Mouse (Mus musculus) kidney, postnatal 36 days (tissue): ENCODE results near the gene Tnnc1.

ENCODE experiments used
- DNase-seq, 2 experiments: peaks; one replicate each; pipeline ENCODE4 v3.0.0; 2021 to 2022; ENCODE audit warnings: mixed read lengths in 2 of 2

The Tnnc1 gene

GRCm38 (mm10) chr14:31208084-31208483, at the start of gene Tnnc1:
TSS of gene Tnnc1 (plus strand) at chr14:31208312.
- DNase-seq: no peak

- no peak for DNase-seq
Measured at GRCm38 (mm10) chr14:31160196-31161150, 47.6 kb upstream of the Tnnc1 start.

DNA sequence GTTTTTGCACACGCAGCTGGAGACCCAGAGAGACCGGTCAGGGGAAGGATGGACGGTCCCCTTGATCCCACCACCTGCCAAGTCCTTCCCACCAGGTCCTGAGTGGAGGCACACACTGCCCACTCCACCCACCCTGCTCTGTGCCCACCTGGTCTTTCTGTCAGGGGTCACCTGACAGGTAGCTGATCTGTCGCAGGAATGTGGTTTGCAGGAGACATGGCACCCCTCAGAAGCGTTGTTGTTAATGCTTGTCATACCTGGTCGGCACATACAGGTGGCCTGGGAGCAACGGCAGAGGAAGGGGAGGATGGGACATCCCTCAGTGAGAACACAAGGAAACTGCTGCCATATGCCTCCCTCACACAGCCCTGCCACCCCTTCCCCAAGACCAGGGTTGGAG, 46.9 kb upstream of the Tnnc1 start:
- DNase-seq: no peak

DNA sequence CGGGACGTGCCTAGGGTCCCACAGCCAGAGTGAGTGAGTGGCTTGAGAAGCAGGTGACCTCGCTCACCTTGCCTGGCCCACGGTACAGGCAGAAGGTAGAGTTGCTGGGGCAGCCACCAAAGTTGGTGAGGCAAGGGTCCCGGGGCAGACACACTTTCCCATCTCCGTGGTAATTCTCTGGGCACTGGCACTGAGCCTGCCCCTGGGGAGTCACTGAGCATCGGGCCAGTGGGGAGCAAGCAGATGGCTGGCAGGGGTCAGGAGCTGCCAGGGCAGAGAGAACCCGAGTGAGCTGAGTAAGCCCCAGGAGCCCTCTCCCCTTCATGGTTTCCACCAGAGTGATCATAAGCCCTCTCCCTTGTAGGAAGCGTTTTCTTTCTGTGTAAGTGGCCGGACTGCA, 46.5 kb upstream of the Tnnc1 start:
- DNase-seq: no peak

DNA sequence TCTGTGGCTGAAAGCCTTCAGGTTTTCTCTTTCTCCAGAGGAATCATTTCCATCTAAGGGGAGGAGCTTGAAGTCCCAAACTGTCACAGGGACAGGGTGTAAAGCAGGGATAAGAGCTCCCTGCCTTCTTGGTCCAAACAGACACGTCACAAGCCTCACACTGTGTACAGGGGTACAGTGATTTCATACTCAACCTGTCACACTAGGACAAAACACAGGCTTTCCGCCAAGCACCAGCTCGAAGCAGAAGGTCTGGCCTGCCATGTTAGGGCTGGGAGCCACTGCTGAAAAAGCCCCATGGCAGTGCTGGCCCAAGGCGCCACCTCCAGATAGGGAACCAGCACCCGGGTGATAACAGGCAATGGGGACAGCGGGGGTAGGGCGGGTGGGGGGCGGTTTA, 44.0 kb upstream of the Tnnc1 start:
- DNase-seq: no peak

GRCm38 (mm10) chr14:31165010-31165409, 43.1 kb upstream of the Tnnc1 start:
- peak in 1 of 2 experiments; percentile 49 for DNase-seq

GRCm38 (mm10) chr14:31165458-31165857, 42.7 kb upstream of the Tnnc1 start:
- DNase-seq: no peak

- DNase-seq: no peak
Measured at GRCm38 (mm10) chr14:31165991-31166630, 42.0 kb upstream of the Tnnc1 start.

GRCm38 (mm10) chr14:31166827-31167226, 41.3 kb upstream of the Tnnc1 start:
- DNase-seq: no peak

GRCm38 (mm10) chr14:31168425-31168824, 39.7 kb upstream of the Tnnc1 start, which contains the start of gene Stab1:
TSS of gene Stab1 (minus strand) at chr14:31168641.
- DNase-seq: peak; percentile 69 to 71

DNA sequence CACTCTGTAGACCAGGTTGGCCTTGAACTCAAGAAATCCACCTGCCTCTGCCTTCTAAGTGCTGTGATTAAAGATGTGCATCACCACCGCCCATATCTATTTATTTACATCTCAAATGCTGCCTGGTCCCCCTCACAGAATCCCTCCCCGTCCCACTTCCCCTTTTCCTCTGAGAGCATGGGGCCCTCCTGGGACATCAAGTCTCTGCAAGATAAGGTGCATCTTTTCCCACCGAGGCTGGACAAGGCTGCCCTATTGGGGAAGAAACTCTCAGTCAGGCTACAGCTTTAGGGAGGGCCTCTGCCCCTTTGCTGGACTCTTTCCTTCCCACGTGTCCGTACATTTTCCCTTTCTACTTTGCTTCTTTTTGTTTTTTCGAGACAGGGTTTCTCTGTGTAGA, 38.6 kb upstream of the Tnnc1 start:
- no peak for DNase-seq

DNA sequence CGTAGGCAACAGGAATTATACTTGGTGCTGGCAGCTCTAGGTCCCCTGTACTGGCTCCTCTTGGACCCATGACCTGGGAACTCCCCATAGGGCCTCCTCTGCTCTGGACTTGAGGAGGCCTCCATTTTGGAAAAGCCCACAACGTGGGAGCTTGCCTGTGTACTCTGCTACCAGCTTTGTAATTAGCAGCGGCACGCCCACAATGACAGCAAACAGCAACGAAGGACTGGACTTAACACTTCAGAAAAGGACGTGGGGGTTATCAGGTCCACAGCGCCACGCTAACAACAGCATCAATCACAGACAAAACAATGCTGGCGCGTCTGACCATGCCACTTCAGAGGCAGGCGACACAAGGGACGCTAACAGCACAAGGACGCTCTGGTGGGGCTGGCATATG, 37.1 kb upstream of the Tnnc1 start:
- DNase-seq: no peak

DNA sequence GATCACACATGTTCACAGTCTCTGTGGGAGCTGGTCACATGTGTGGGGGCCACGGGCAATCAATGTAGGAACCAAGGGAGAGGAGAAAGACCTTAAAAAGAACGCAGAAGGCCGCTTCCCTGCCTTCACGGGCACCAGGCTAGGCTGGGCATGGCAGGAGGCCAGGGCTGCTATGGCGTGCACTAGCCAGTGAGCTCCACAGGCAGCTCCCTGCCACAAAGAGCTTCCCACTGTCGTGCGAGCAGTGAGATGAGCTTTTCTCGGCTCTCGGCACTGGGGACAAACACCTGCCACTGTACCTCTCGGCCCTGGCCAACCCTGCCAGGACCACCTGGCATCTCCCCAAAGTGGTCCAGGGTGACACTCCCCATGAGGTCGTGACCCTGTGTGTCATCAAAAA, 36.7 kb upstream of the Tnnc1 start:
- DNase-seq: peak in 1 of 2 experiments; percentile 37

DNA sequence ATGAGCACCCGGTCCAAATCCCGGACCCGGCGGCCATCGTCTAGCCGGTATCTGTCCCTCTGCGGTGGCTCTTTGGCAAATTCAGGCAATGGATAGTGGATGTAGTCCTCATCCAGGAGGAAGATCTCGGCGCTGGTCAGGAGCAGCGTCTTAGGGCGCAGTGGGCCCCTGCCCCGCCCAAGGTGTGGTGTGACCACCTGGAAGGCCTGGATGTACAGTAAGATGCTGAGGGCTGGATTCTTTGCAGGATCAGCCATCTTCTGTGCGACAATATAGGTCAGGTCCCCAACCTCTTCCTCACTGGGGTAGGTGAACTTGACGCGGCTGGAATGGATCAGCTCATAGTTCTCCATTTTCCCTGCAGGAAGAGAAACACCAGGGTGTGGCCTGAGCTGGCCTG, 36.3 kb upstream of the Tnnc1 start:
- no peak for DNase-seq

DNA sequence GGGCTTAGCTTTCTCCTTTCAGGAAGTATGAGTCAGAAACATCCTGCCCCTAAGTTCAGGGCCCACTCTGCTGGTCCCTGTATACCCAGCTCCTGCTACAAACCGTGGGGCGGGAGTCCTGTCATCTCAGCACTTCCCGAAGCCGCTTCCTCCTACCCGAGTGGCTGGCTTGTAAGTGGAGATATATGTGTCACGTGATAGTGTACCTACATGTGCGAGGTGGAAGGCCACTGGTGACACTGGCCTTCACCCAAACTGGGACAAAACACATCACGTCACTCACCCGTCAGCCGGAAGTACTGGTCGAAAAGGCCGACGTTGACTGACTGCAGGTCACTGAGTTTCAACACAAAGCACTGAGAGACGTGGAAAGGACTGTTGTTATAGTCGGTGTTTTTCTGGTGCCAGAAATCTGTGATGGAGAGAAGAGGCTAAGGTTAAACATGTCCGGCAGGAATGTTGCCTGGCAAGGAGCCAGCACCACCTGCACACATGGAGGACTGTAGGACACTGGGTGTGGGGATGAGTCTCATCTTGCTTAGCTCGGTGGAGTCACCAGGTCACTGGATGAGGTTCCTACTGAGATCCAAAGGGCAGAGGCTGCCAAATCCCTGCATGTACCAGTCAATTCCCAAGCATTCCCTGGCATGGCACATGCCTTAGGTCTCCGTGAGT, 35.2 kb upstream of the Tnnc1 start:
- peak; percentile 61 to 63 for DNase-seq

GRCm38 (mm10) chr14:31173537-31173936, 34.6 kb upstream of the Tnnc1 start:
- DNase-seq: no peak

DNA sequence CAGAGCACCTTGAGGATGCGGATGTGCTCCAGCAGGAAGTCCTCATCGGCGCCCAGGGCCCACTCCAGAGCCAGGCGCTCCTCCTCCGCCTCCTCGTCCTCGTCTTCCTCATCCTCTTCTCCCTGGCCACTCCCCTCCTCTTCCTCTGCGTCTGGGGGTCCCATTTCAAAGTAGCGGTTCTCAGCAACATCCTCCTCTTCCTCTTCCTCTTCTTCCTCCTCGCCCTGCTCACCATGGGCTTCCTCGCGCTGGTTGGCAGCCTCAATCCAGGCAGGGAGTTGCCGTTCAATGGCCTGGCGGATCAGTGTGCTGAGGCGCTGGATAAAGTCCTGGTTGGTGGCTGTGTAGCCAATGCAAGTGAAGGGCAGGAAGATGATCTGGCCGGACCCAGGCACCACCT, 30.8 kb upstream of the Tnnc1 start:
- no peak for DNase-seq

GRCm38 (mm10) chr14:31177715-31178114, 30.4 kb upstream of the Tnnc1 start:
- no peak for DNase-seq

DNA sequence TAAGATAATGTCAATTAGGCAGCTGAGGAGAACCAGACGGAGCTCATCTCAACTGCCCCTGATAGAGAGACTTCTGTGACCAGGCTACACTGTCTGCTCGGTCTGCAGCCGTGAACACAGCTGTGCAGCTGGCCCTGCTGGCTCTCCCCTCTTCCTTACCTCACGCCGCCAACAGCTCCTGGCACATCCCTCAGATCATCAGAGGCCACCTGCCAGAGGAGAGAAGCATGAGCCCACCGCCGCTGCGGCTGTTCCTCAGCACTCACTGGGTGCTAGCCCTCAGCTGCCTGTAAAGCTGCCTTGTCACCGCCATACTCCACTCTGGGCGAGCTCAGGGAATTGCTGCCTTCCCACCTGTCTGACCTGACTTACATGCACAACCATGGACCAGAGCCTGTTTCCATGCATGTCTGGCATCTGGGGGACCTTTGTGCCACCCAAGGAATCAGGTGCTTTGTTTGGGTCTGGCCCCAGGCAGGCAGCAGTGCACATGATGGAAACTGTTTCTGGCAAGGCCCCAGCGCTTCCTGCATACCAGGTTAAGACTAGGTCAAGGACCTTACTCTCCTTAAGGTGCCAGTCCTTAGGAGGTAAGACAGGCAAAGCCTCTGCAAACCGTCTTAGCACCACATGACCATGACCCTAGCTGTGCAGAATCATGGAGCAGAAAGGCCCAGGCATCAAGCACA, 28.3 kb upstream of the Tnnc1 start:
- peak; percentile 89 to 91 for DNase-seq

DNA sequence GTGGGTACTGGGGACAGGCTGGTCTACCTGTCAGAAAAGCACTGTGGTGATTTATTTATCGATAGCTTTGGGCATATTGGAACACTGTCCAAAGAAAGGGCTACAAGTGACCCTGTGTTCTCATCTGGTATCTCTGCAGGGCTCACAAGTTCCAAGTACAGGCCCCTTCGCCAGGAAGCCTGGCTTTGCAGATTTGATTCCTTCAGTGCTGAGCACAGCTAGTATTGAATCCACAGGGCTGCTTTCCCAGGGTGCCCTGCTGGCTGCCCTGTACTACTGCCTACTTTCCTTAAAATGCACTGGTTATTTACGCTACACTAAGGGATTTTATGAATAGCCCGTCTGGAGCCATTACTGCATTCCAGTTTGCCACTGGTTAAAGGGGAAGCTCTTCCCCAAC, 26.6 kb upstream of the Tnnc1 start:
- DNase-seq: peak; percentile 29 to 32

- DNase-seq: peak; percentile 76 to 82
Measured at GRCm38 (mm10) chr14:31182786-31183290, 25.3 kb upstream of the Tnnc1 start.

- no peak for DNase-seq
Measured at GRCm38 (mm10) chr14:31183541-31183940, 24.6 kb upstream of the Tnnc1 start.

GRCm38 (mm10) chr14:31184195-31184594, 23.9 kb upstream of the Tnnc1 start:
- DNase-seq: no peak
